Mouse (Mus musculus) liver, embryonic 11.5 days (tissue): Measurements from ENCODE around the gene Fli1. TPM values are rescaled to one million over a fixed set of nuclear protein-coding genes. Genes with fewer than 3 reads are reported as not detected.

Experiments
- ATAC-seq: fragments of 200-750 bp; cut with Nextera tagmentation; replicated peaks from 2 replicates; pipeline ENCODE4 v1.8.0; 2017; ENCODE audit warnings: moderate number of reproducible peaks, mild to moderate bottlenecking, moderate TSS enrichment, moderate library complexity; ENCODE audit not compliant: low FRiP score
- DNase-seq: peaks from one replicate; pipeline ENCODE4 v3.0.0-alpha.2; 2017; ENCODE audit warnings: low spot score
- H3K27ac ChIP-seq: fragments of 300-500 bp; sonication (generic); 2 replicates; pipeline ENCODE4 v1.5.1; 2014; ENCODE audit warnings: mild to moderate bottlenecking, low read depth, low read length, control low read depth
- H3K27me3 ChIP-seq: fragments of 300-500 bp; sonication (generic); replicated peaks from 2 replicates; pipeline ENCODE4 v1.6.1; 2014; ENCODE audit warnings: low read length, mixed read lengths; ENCODE audit not compliant: control insufficient read depth, insufficient read depth
- H3K36me3 ChIP-seq: fragments of 300-500 bp; sonication (generic); 2 replicates; pipeline ENCODE4 v1.6.1; 2014; ENCODE audit warnings: mild to moderate bottlenecking, low read length, moderate library complexity, mixed read lengths; ENCODE audit not compliant: control insufficient read depth, insufficient read depth
- H3K4me1 ChIP-seq: fragments of 300-500 bp; sonication (generic); replicated peaks from 2 replicates; pipeline ENCODE4 v1.6.1; 2014; ENCODE audit warnings: low read length, mixed read lengths; ENCODE audit not compliant: control insufficient read depth, insufficient read depth
- H3K4me2 ChIP-seq: fragments of 300-500 bp; sonication (generic); 2 replicates; pipeline ENCODE4 v1.6.1; 2014; ENCODE audit warnings: mild to moderate bottlenecking, control low read depth, moderate library complexity
- H3K4me3 ChIP-seq: fragments of 300-500 bp; sonication (generic); 2 replicates; pipeline ENCODE4 v1.5.1; 2014; ENCODE audit warnings: low read depth, low read length, control low read depth
- H3K9ac ChIP-seq: fragments of 300-500 bp; sonication (generic); 2 replicates; pipeline ENCODE4 v1.6.1; 2014; ENCODE audit warnings: low read depth, low read length, control low read depth
- H3K9me3 ChIP-seq: fragments of 300-500 bp; sonication (generic); 2 replicates; pipeline ENCODE4 v1.6.1; 2016; ENCODE audit warnings: low read length, inconsistent platforms, mixed read lengths; ENCODE audit not compliant: control insufficient read depth
- WGBS: fragments of 180-500 bp; shearing (Covaris S2); extraction: QIAGEN DNeasy Blood & Tissue Kit; methylation state at CpG from one replicate; pipeline ENCODE4 v1.1.7; 2014; 5-methylcytosine and 5-hydroxymethylcytosine counted together
- polyA plus RNA-seq: library from polyadenylated mRNA; unstranded; fragments of >200 nt; fragmentation: Nextera tagmentation; extraction: Ambion mirVana; gene quantifications from 2 replicates; pipeline ENCODE4 v1.2.1, GENCODE M21; 2014

The Fli1 gene
- polyA plus RNA-seq, 1 experiment from 2014 or later, result 24.3 TPM

- no peak for DNase-seq
- Histone ChIP-seq H3K27ac (no peak overlapping the region), H3K9me3 (no peaks in the 10 kb centered on the region), H3K4me2 (no peak overlapping the region), H3K36me3 (no peaks in the 10 kb centered on the region), H3K27me3 (peaks cover 22% of the 10 kb centered on the region), H3K9ac (no peak overlapping the region), H3K4me3 (no peak overlapping the region), H3K4me1 (no peaks in the 10 kb centered on the region; the same call in 1 of the 2 replicates)
- ATAC-seq, result no peak
- WGBS, result 70% methylated on average over 5 of the region's 5 CpGs
Measured at GRCm38 (mm10) chr9:32411507-32411906, 131.2 kb downstream of the Fli1 start.

- Histone ChIP-seq H3K27ac (no peak overlapping the region), H3K27me3 (peaks cover 22% of the 10 kb centered on the region), H3K4me1 (no peaks in the 10 kb centered on the region; the same call in 1 of the 2 replicates), H3K4me2 (no peak overlapping the region), H3K4me3 (no peak overlapping the region), H3K36me3 (no peaks in the 10 kb centered on the region), H3K9ac (no peak overlapping the region), H3K9me3 (no peaks in the 10 kb centered on the region)
- ATAC-seq (no peak), DNase-seq (no peak)
- WGBS, result 94% methylated on average over 5 of the region's 5 CpGs
Measured at GRCm38 (mm10) chr9:32410671-32411070, 132.0 kb downstream of the Fli1 start.

- peak overlapping the region; percentile 65 for H3K9ac ChIP-seq
- no peaks in the 10 kb centered on the region for H3K36me3 ChIP-seq
- peak overlapping the region; percentile 88 for H3K4me2 ChIP-seq
- peak overlapping the region; percentile 56 for H3K4me3 ChIP-seq
- 3% methylated on average over 47 of the region's 47 CpGs for WGBS
- peak overlapping the region; percentile 39 for H3K27ac ChIP-seq
- ATAC-seq (peak; percentile 53), DNase-seq (peak; percentile 61)
- H3K4me1 ChIP-seq, result no peaks in the 10 kb centered on the region; the same call in 1 of the 2 replicates
- H3K9me3 ChIP-seq, result no peaks in the 10 kb centered on the region
- H3K27me3 ChIP-seq, result peaks cover 22% of the 10 kb centered on the region
Measured at GRCm38 (mm10) chr9:32409060-32409961, 133.3 kb downstream of the Fli1 start.

GRCm38 (mm10) chr9:32408730-32409059 is 134.0 kb downstream of the Fli1 start:
- ATAC-seq, result 0 out of 2 replicates have a peak, but pooled peaks have one; percentile 22
- Histone ChIP-seq H3K4me2 (peak overlapping the region; percentile 88), H3K4me1 (no peaks in the 10 kb centered on the region; the same call in 1 of the 2 replicates), H3K4me3 (peak overlapping the region; percentile 56), H3K9ac (peak overlapping the region; percentile 65; the same call in 1 of the 2 replicates), H3K27me3 (peaks cover 22% of the 10 kb centered on the region), H3K9me3 (no peaks in the 10 kb centered on the region), H3K36me3 (no peaks in the 10 kb centered on the region), H3K27ac (peak overlapping the region; percentile 39; the same call in 1 of the 2 replicates)
- DNase-seq, result no peak
- WGBS, result 13% methylated on average over 8 of the region's 8 CpGs

- H3K27ac ChIP-seq, result no peak overlapping the region
- whole genome bisulfite sequencing, result 39% methylated on average over 11 of the region's 11 CpGs
- H3K27me3 ChIP-seq, result peaks cover 22% of the 10 kb centered on the region
- H3K36me3 ChIP-seq, result no peaks in the 10 kb centered on the region
- ATAC-seq, result no peak
- no peak overlapping the region for H3K4me2 ChIP-seq
- no peak overlapping the region for H3K9ac ChIP-seq
- no peak overlapping the region for H3K4me3 ChIP-seq
- H3K4me1 ChIP-seq, result peaks cover 4% of the 10 kb centered on the region
- no peaks in the 10 kb centered on the region for H3K9me3 ChIP-seq
- DNase-seq, result no peak
Measured at GRCm38 (mm10) chr9:32405191-32405925, 137.3 kb downstream of the Fli1 start.

- H3K9me3 ChIP-seq, result no peaks in the 10 kb centered on the region
- peaks cover 9% of the 10 kb centered on the region for H3K4me1 ChIP-seq
- no peaks in the 10 kb centered on the region for H3K36me3 ChIP-seq
- H3K4me2 ChIP-seq, result peak overlapping the region; percentile 33
- no peak overlapping the region for H3K9ac ChIP-seq
- ATAC-seq (peak; percentile 78), DNase-seq (no peak)
- 14% methylated on average over 5 of the region's 5 CpGs for WGBS
- H3K27me3 ChIP-seq, result no peaks in the 10 kb centered on the region
- peak overlapping the region; percentile 75 for H3K27ac ChIP-seq
- H3K4me3 ChIP-seq, result no peak overlapping the region
Measured at GRCm38 (mm10) chr9:32400662-32401161, 141.9 kb downstream of the Fli1 start.

- peak; percentile 59 for ATAC-seq
- WGBS, result 26% methylated on average over 2 of the region's 2 CpGs
- H3K4me2 ChIP-seq, result peak overlapping the region; percentile 33
Measured at GRCm38 (mm10) chr9:32400212-32400611, 142.4 kb downstream of the Fli1 start.

GRCm38 (mm10) chr9:32394761-32395161 is 147.9 kb downstream of the Fli1 start:
- Histone ChIP-seq H3K4me1 (0 out of 2 replicates have a peak, but pooled peaks cover 3% of the 10 kb centered on the region), H3K4me2 (no peak overlapping the region), H3K4me3 (no peak overlapping the region), H3K9me3 (no peaks in the 10 kb centered on the region), H3K27me3 (no peaks in the 10 kb centered on the region), H3K9ac (no peak overlapping the region), H3K36me3 (no peaks in the 10 kb centered on the region), H3K27ac (no peak overlapping the region)
- ATAC-seq (no peak), DNase-seq (no peak)
- 77% methylated on average over 4 of the region's 4 CpGs for WGBS

More at GRCm38 (mm10) chr9:32400212-32400611, 142.4 kb downstream of the Fli1 start:
- H3K36me3 ChIP-seq, result no peaks in the 10 kb centered on the region
- peak overlapping the region; percentile 75 for H3K27ac ChIP-seq
- peaks cover 9% of the 10 kb centered on the region for H3K4me1 ChIP-seq
- no peak overlapping the region for H3K9ac ChIP-seq
- no peak overlapping the region for H3K4me3 ChIP-seq
- DNase-seq, result no peak
- H3K27me3 ChIP-seq, result no peaks in the 10 kb centered on the region
- no peaks in the 10 kb centered on the region for H3K9me3 ChIP-seq
